Mouse (Mus musculus): ENCODE measurements at regions not wholly inside any gene's neighbourhood (a gene's known extent, or its start where the extent isn't known, plus 50 kb on each side); places are given as distances from the start of the nearest gene placed in this dataset.

- TF ChIP-seq GATA1 (IDR thresholded peaks at IDR 0.05; ENCODE audit: low read length) = no peak
- no peak for TF ChIP-seq TAL1 (IDR thresholded peaks at IDR 0.05; ENCODE audit: low read length)
Observed at GRCm38 (mm10) chr19:32912323-32912722, 155.0 kb downstream of the Pten start.
